ENCODE assay signal across 8 mouse cellular contexts in the genomic region with DNA sequence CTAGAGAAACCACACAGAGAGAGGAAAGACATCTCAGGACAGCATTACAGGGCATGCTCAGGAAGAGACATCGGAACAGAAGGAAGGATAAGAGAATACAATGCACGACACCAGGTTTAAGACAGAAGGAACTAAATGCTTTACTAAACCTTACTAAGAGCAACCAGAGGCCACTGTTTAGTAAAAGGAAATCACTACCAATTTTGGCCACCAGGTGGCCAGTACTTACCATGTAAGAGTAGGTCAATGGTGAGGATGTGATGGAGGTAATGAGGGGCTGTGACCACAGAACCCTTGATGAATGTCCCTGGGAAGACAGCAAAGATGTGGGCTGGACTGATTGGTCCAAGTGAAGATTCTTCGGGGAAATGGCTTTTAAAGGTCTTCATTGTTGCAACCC.
DNase-seq lines count a peak whose midpoint lies in the region; ATAC-seq lines count a peak whose summit lies in the region.

No protein-coding gene starts in this region.

- peak; percentile 84 for ATAC-seq in megakaryocyte progenitor cell, adult 5-6 weeks (replicated peaks; ENCODE audit: poor library complexity)

- peak; percentile 60 for DNase-seq in kidney, adult 9 months
- no peak for DNase-seq in kidney, postnatal 4 days
- peak; percentile 86 for DNase-seq in CD4-positive, CD25-positive, alpha-beta regulatory T cell, adult 2 months (ENCODE audit: low read depth, low spot score)
- peak; percentile 50 for DNase-seq in T-cell, adult 2 months (ENCODE audit: low spot score)
- no peak for DNase-seq in yolk sac, embryonic 10.5 days (ENCODE audit: low spot score)
- no peak for DNase-seq in urinary bladder, postnatal 36 days (ENCODE audit: low spot score in 2 of 2)
- no peak for DNase-seq in left cerebral cortex, adult 18-20 months (ENCODE audit: low spot score in 2 of 2)

Comparison
In these comparisons a context has a peak if more than half of its experiments do, and no peak if none do; other contexts are left out.
1. DNase-seq: peak in kidney, adult 9 months (single experiment), CD4-positive, CD25-positive, alpha-beta regulatory T cell, adult 2 months (single experiment) and T-cell, adult 2 months (single experiment); none in kidney, postnatal 4 days (0 of 2), yolk sac, embryonic 10.5 days (single experiment), urinary bladder, postnatal 36 days (0 of 2) and left cerebral cortex, adult 18-20 months (0 of 2).